Mouse (Mus musculus) stomach, embryonic 14.5 days (tissue): ENCODE measurements around the gene Senp7. TPM values are rescaled to one million over a fixed set of nuclear protein-coding genes. Genes with fewer than 3 reads are reported as not detected.
"Not testable (repeated sequence)": the region's sequence is repeated elsewhere in the genome, so short reads cannot be mapped to it uniquely, and the experiment has no call there.

Experiments
- ATAC-seq: fragments of 200-750 bp; cut with Nextera tagmentation; 2 replicates; pipeline ENCODE4 v1.8.0; 2017; ENCODE audit warnings: low read depth, moderate TSS enrichment; ENCODE audit not compliant: insufficient number of reproducible peaks, insufficient read depth, low FRiP score
- H3K27ac ChIP-seq: fragments of 300-500 bp; sonication (generic); 2 replicates; pipeline ENCODE4 v1.5.1; 2014; ENCODE audit warnings: mild to moderate bottlenecking, low read length, moderate library complexity, mixed read lengths
- H3K27me3 ChIP-seq: fragments of 300-500 bp; sonication (generic); 2 replicates; pipeline ENCODE4 v1.6.1; 2014; ENCODE audit warnings: low read length, control low read depth, mixed read lengths; ENCODE audit not compliant: control insufficient read depth, insufficient read depth
- H3K36me3 ChIP-seq: fragments of 300-500 bp; sonication (generic); 2 replicates; pipeline ENCODE4 v1.6.1; 2014; ENCODE audit warnings: mild to moderate bottlenecking, control low read depth, low read length, moderate library complexity, mixed read lengths; ENCODE audit not compliant: control insufficient read depth, insufficient read depth
- H3K4me1 ChIP-seq: fragments of 300-500 bp; sonication (generic); 2 replicates; pipeline ENCODE4 v1.6.1; 2014; ENCODE audit warnings: low read length, control low read depth, mixed read lengths; ENCODE audit not compliant: control insufficient read depth, insufficient read depth
- H3K4me2 ChIP-seq: fragments of 300-500 bp; sonication (generic); replicated peaks from 2 replicates; pipeline ENCODE4 v1.6.1; 2014; ENCODE audit warnings: low read depth, low read length, control low read depth
- H3K4me3 ChIP-seq: fragments of 300-500 bp; sonication (generic); 2 replicates; pipeline ENCODE4 v1.5.1; 2014; ENCODE audit warnings: low read depth, low read length, control low read depth
- H3K9ac ChIP-seq: fragments of 300-500 bp; sonication (generic); replicated peaks from 2 replicates; pipeline ENCODE4 v1.6.1; 2014; ENCODE audit warnings: low read depth, mild to moderate bottlenecking, control low read depth, low read length, moderate library complexity, mixed read lengths
- H3K9me3 ChIP-seq: fragments of 300-500 bp; sonication (generic); 2 replicates; pipeline ENCODE4 v1.6.1; 2016; ENCODE audit warnings: low read depth, low read length, control low read depth; ENCODE audit not compliant: control insufficient read depth
- WGBS: fragments of 180-500 bp; shearing (Covaris S2); extraction: QIAGEN DNeasy Blood & Tissue Kit; methylation state at CpG from one replicate; pipeline ENCODE4 v1.1.7; 2014; 5-methylcytosine and 5-hydroxymethylcytosine counted together
- polyA plus RNA-seq: library from polyadenylated mRNA; unstranded; fragments of >200 nt; fragmentation: Nextera tagmentation; extraction: Ambion mirVana; gene quantifications from 2 replicates; pipeline ENCODE4 v1.2.1, GENCODE M21; 2014

The Senp7 gene
- polyA plus RNA-seq, 1 experiment from 2014 or later = 46.4 TPM

DNA sequence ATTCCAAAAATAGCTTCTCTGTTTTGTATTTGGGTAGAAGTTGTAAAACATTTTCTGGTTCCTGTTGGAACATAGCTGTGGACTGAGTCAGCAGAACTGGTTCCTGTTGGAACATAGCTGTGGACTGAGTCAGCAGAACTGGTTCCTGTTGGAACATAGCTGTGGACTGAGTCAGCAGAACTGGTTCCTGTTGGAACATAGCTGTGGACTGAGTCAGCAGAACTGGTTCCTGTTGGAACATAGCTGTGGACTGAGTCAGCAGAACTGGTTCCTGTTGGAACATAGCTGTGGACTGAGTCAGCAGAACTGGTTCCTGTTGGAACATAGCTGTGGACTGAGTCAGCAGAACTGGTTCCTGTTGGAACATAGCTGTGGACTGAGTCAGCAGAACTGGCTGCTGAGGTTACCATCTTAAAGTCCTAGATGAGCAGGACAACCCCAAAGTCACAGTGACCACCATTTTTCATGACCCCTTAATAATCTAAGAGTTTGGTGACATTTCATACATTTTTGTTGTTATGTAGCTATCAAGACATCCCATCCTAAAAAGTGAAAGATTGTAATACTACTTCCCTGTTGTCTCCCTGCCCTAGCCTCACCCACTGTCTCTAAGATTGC is 48.4 kb downstream of the Senp7 start:
- H3K27me3 ChIP-seq, H3K4me3 ChIP-seq, H3K9ac ChIP-seq, H3K27ac ChIP-seq, H3K4me1 ChIP-seq, ATAC-seq, H3K4me2 ChIP-seq, H3K9me3 ChIP-seq: not testable (repeated sequence)
- peaks cover 25% of the 10 kb centered on the region for H3K36me3 ChIP-seq

DNA sequence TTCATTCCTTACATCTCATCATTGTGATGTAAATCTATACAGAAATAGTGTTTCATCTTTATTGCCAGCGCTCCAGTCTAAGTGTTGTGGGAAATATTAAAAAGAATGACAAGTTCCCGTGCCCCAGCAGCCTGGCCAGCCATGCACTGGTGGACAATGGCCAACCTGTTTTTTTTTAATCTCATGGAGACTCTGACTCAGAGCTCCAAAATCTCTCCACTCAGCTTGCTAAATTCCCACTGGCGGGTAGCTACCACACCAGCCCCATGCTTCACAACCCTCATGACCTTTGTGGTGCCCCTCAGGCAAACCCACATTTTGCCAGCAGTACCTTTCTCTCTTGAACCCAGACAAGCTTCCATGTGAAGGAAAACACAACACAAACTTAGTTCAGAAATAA is 67.6 kb downstream of the Senp7 start:
- no peaks in the 10 kb centered on the region for H3K27me3 ChIP-seq

DNA sequence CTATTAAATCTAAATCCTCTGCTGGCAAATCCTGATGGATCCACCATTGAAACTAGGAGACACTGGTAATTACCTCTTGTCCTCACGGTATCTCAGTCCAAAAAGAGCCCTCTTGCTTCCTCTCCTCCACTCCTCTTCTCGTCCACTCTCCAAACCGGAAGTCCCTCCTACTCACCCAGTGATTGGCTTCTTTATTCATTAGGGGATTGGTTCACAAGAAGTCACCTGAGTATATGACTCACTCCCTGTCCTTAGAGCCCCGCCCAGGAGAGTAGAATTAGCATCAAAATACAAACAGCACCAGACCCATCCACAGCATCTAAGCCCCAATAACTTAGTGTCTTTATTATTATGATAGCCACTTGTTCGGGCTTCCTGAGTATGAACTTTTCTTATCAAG is 68.0 kb downstream of the Senp7 start:
- Histone ChIP-seq H3K4me3 (no peak overlapping the region), H3K27me3 (no peaks in the 10 kb centered on the region), H3K9me3 (no peaks in the 10 kb centered on the region), H3K4me2 (no peak overlapping the region), H3K9ac (no peak overlapping the region), H3K27ac (no peak overlapping the region), H3K36me3 (peaks cover 11% of the 10 kb centered on the region; the same call in 1 of the 2 replicates), H3K4me1 (no peaks in the 10 kb centered on the region)
- WGBS = 76% methylated on average over 5 of the region's 5 CpGs
- ATAC-seq = no peak

More for the DNA sequence above, 67.6 kb downstream of the Senp7 start:
- Histone ChIP-seq H3K4me2 (no peak overlapping the region), H3K9me3 (no peaks in the 10 kb centered on the region), H3K36me3 (peaks cover 9% of the 10 kb centered on the region; the same call in 1 of the 2 replicates), H3K4me3 (no peak overlapping the region), H3K4me1 (no peaks in the 10 kb centered on the region), H3K9ac (no peak overlapping the region), H3K27ac (no peak overlapping the region)
- 88% methylated on average over 3 of the region's 3 CpGs for WGBS
- ATAC-seq = no peak

- Histone ChIP-seq H3K9ac (no peak overlapping the region), H3K4me1 (no peaks in the 10 kb centered on the region), H3K36me3 (peaks cover 15% of the 10 kb centered on the region; the same call in 1 of the 2 replicates), H3K27me3 (no peaks in the 10 kb centered on the region), H3K4me2 (no peak overlapping the region), H3K9me3 (no peaks in the 10 kb centered on the region), H3K27ac (no peak overlapping the region), H3K4me3 (no peak overlapping the region)
- WGBS = 87% methylated on average over 10 of the region's 10 CpGs
- ATAC-seq = no peak
These were observed 69.4 kb downstream of the Senp7 start for GRCm38 (mm10) chr16:56117327-56118180.

DNA sequence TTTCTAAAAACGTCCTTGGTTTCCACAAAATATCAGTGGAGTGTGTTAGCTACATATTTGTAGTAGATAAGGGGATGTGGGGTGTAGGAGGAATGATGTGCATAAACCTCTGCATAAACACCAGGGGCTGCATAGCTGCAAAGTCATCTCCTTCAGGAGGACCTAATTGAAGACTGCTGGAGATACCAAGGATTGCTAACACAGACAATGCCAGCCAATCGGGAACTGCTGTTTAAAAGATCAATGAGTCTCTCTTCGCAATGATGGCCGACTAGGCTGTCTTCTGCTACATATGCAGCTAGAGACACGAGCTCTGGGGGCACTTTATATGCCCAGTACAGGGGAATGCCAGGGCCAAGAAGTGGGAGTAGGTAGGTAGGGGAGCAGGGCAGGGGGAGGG is 74.4 kb downstream of the Senp7 start:
- no peak for ATAC-seq
- Histone ChIP-seq H3K9ac (no peak overlapping the region), H3K4me2 (no peak overlapping the region), H3K4me1 (no peaks in the 10 kb centered on the region), H3K9me3 (no peaks in the 10 kb centered on the region), H3K27ac (no peak overlapping the region), H3K27me3 (no peaks in the 10 kb centered on the region), H3K36me3 (peaks cover 18% of the 10 kb centered on the region), H3K4me3 (no peak overlapping the region)
- 79% methylated on average over 5 of the region's 5 CpGs for WGBS

GRCm38 (mm10) chr16:56124045-56124444 is 75.9 kb downstream of the Senp7 start:
- whole genome bisulfite sequencing = 95% methylated on average over 3 of the region's 3 CpGs
- H3K36me3 ChIP-seq = peaks cover 20% of the 10 kb centered on the region
- ATAC-seq = no peak
- H3K4me2 ChIP-seq = no peak overlapping the region
- H3K4me1 ChIP-seq = no peaks in the 10 kb centered on the region
- no peaks in the 10 kb centered on the region for H3K27me3 ChIP-seq
- no peaks in the 10 kb centered on the region for H3K9me3 ChIP-seq
- H3K9ac ChIP-seq = no peak overlapping the region
- H3K27ac ChIP-seq = no peak overlapping the region
- no peak overlapping the region for H3K4me3 ChIP-seq

- H3K4me2 ChIP-seq = no peak overlapping the region
- no peaks in the 10 kb centered on the region for H3K9me3 ChIP-seq
- no peak overlapping the region for H3K9ac ChIP-seq
- H3K4me1 ChIP-seq = no peaks in the 10 kb centered on the region
- no peak overlapping the region for H3K27ac ChIP-seq
- ATAC-seq = no peak
- H3K36me3 ChIP-seq = peaks cover 12% of the 10 kb centered on the region
- 43% methylated on average over 3 of the region's 3 CpGs for WGBS
- no peaks in the 10 kb centered on the region for H3K27me3 ChIP-seq
- H3K4me3 ChIP-seq = no peak overlapping the region
These were observed 83.5 kb downstream of the Senp7 start for GRCm38 (mm10) chr16:56131666-56132065.

- H3K4me2 ChIP-seq = no peak overlapping the region
- no peaks in the 10 kb centered on the region for H3K27me3 ChIP-seq
- no peak overlapping the region for H3K4me3 ChIP-seq
- H3K27ac ChIP-seq = no peak overlapping the region
- no peaks in the 10 kb centered on the region for H3K9me3 ChIP-seq
- H3K9ac ChIP-seq = no peak overlapping the region
- peaks cover under 1% of the 10 kb centered on the region; the same call in 1 of the 2 replicates for H3K36me3 ChIP-seq
- no peaks in the 10 kb centered on the region for H3K4me1 ChIP-seq
- no peak for ATAC-seq
- 52% methylated on average over 4 of the region's 4 CpGs for WGBS
These were observed 86.0 kb downstream of the Senp7 start for GRCm38 (mm10) chr16:56134149-56134548.
